Mouse (Mus musculus) lung, postnatal 4 days (tissue): Measurements from ENCODE around the gene Mfap1a.
A peak's percentile ranks its signal among the peaks of the same experiment; 100 is the strongest.
"Not testable (repeated sequence)": the region's sequence is repeated elsewhere in the genome, so short reads cannot be mapped to it uniquely, and the experiment has no call there.

Experiments used
- DNase-seq, 2 experiments: peaks; one replicate each; pipeline ENCODE4 v3.0.0; 2021

Gene Mfap1a

GRCm38 (mm10) chr2:121505942-121506882, at the start of gene Mfap1a, which contains the start of gene Wdr76:
TSS of gene Mfap1a (minus strand) at chr2:121506665.
TSS of gene Wdr76 (plus strand) at chr2:121506723.
- DNase-seq: peak; percentile 84 to 87

DNA sequence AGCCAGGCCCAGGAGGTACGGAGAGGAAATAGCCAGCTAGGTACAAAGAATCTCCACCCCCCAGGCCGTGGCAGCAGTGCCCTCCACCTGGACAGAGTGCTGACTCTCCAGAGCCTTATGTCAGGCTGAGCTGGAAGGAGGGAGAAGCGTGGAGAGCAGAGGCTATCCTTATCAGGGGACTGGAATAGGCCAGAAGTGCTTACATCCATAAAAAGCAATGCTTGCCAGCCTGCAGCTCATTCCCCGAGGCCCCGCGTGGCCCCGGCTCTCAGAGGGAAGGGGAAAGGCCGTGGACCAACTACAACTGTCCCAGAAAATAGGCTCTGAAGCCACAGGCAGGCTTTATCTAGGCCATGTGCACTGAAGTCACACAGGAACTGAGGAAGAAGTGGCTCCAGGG, 44.8 kb upstream of the Mfap1a start:
- no peak for DNase-seq

- DNase-seq: no peak
Measured at GRCm38 (mm10) chr2:121549630-121550029, 43.2 kb upstream of the Mfap1a start.

DNA sequence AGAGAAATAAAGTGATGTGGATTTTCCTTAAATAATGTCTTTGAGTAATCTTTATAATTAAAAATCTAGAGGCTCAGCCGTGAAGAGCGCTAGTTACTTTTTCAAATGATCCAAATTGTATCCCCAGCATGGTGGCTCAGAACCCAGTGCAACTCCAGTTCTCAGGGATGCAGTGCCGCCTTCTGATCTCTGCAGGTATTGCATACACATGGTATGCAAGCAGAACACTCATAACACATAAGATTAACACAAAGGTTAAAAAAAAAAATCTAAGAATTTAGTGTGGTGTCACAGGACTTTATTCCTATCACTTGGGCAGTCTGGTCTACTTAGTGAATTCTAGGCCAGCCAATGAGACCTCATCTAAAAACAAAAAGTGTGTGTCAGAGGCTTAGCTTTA, 38.4 kb upstream of the Mfap1a start:
- DNase-seq: no peak

GRCm38 (mm10) chr2:121525056-121525455, 18.6 kb upstream of the Mfap1a start:
- DNase-seq: no peak

DNA sequence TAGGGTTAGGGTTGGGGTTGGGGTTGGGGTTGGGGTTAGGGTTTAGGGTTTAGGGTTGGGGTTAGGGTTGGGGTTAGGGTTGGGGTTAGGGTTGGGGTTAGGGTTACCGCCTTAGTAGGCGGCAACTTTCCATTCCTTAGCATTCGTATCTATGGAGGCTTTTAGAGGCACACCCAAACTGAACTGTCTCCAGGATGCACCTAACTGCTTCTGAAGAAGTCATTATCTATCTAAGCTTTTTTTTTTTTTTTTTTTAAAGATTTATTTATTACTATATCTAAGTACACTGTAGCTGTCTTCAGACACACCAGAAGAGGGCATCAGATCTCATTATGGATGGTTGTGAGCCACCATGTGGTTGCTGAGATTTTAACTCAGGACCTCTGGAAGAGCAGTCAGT, 16.4 kb upstream of the Mfap1a start:
- DNase-seq: not testable (repeated sequence)

GRCm38 (mm10) chr2:121522006-121522405, 15.5 kb upstream of the Mfap1a start:
- no peak for DNase-seq

- not testable (repeated sequence) for DNase-seq
Measured at GRCm38 (mm10) chr2:121518711-121519110, 12.2 kb upstream of the Mfap1a start.

GRCm38 (mm10) chr2:121518106-121518505, 11.6 kb upstream of the Mfap1a start:
- DNase-seq: no peak

- DNase-seq: no peak
Measured at GRCm38 (mm10) chr2:121514211-121514610, 7.7 kb upstream of the Mfap1a start.

- DNase-seq: not testable (repeated sequence)
Measured at GRCm38 (mm10) chr2:121512991-121513765, 6.7 kb upstream of the Mfap1a start.

GRCm38 (mm10) chr2:121511401-121511800, 4.9 kb upstream of the Mfap1a start:
- no peak for DNase-seq

DNA sequence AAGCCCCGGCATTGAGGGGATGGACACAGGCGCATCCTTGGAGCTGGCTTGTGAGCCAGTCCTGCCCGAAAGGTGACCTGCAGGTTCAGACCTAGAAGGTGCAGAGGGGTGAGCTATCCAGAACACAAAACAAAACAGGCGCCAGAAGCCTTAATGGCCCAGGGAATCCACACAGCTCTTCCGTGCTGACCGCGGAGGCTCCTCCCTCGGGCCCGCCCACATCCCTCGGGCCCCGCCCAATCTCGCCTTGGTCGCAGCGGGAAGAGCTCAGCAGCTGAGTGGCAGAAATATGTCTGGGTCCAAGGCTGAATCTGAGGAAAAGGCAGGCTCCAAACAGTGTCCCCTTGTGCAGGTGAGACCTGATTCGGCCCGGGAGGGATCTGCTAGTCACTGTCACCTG, 3.1 kb upstream of the Mfap1a start:
- peak; percentile 84 for DNase-seq

GRCm38 (mm10) chr2:121507951-121508330, 1.5 kb upstream of the Mfap1a start:
- DNase-seq: no peak

DNA sequence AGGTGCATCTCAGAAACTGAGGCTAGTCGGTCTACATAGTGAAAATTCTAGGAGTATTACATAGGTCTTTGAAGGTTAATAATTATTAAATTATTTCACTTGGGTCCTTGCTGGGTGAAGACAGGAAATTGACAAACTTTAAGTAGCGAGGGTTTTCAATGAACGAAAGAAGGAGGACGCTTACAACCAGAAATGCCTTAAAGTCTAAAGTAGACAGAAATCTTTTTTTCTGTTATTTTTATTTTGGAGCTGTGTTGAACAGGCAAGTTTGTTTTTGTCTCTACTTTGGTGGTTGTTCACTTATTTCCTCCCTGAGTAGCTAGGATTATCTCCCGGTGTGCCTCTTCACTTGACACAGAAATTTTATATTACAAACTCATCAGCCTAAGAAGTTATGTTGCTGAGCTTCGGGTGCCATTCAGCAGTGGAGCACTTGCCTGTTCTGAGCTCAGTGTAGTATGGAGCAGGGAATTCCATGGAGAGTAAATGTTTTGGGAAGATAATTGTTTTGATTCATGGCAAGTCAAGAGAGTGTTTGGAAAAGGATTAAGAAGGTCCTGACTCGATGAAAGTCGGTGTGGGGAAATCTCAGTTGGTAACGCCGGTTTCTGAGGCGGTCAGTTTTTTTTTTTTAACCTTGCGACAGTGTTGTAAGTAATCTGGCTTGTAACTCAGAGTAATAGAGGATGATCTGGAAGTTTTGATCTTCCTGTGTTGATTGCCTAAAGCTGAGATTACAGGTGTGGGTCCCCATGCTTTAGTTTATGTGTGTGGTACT, 897 bp upstream of the Mfap1a start:
- DNase-seq: no peak

DNA sequence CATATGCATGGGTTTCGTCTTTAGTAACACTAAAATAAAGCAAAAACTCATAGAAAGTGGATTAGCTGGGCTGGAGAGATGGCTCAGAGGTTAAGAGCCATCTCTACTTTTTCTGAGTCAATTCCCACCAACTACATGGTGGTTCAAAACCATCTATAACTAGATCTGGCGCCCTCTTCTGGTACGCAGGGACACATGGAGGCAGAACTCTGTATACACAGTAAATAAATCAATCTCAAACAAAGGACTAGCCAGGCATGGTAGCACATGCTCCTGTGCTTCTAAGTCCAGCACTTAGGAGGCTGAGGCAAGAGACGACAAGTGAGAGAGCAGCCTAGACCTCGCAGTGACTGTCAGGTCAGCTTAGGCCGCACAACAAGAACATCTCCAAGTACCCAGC, 4.9 kb downstream of the Mfap1a start:
- DNase-seq: not testable (repeated sequence)

- DNase-seq: not testable (repeated sequence)
Measured at GRCm38 (mm10) chr2:121484403-121484802, 22.1 kb downstream of the Mfap1a start.

GRCm38 (mm10) chr2:121483576-121483975, 22.9 kb downstream of the Mfap1a start:
- no peak for DNase-seq

GRCm38 (mm10) chr2:121480916-121481315, 25.5 kb downstream of the Mfap1a start:
- DNase-seq: not testable (repeated sequence)

DNA sequence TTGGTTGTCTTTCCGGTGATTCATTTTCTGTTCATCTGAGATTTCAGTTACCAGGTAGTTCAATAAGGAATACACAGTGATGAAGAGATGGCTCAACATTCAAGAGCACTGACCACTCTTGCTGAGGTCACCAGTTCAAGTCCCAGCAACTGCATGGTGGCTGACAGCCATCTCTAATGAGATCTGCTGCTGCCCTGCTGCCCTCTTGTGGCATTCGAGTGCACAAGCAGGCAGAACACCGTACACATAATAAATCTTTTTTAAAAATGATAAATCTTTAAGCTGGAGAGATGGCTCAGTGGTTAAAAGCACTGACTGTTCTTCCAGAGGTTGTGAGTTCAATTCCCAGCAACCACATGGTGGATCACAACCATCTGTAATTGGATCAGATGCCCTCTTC, 26.0 kb downstream of the Mfap1a start:
- peak; percentile 28 to 35 for DNase-seq

- DNase-seq: no peak
Measured at GRCm38 (mm10) chr2:121477491-121478266, 28.8 kb downstream of the Mfap1a start.

GRCm38 (mm10) chr2:121475306-121475705, 31.2 kb downstream of the Mfap1a start:
- DNase-seq: not testable (repeated sequence)
